Mouse (Mus musculus): ENCODE results near the gene 4930516K23Rik. TPM values are rescaled to one million over a fixed set of nuclear protein-coding genes. Genes with fewer than 3 reads are reported as not detected.

The 4930516K23Rik gene
- polyA plus RNA-seq, 1 experiment from 2014 or later, result not detected

DNA sequence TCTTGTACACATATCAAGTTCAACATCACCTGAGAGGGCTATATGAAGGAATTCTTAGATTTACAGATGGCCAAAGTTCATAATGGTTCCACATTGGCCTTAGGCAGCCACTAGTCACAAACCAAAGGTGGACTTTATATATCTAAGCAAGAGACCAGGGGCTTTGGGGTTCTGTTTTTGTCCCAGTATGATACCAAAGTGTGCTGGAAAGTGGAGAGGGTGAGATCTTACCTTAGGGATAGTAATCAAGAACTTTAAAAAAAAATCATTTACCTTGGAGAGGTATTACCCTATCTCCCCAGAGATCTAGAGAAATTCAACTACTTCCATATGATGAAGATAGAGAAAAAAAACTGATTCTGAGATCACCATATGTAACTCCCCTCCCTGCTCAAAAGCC, 44.0 kb downstream of the 4930516K23Rik start, which contains the start of gene Olfr639:
Gene Olfr639 (minus strand): TSS at position 101 of the 400 bp plus-strand sequence.
- H3K4me1 ChIP-seq, result no peaks in the 10 kb centered on the region
- H3K4me3 ChIP-seq, result no peak within 1 kb of the TSS
- no peaks in the 10 kb centered on the region for H3K36me3 ChIP-seq
- H3K27ac ChIP-seq, result no peak within 1 kb of the TSS
- no peaks in the 10 kb centered on the region for H3K9me3 ChIP-seq
- no peak for DNase-seq (ENCODE audit: low spot score)
- no peaks in the 10 kb centered on the region for H3K27me3 ChIP-seq (ENCODE audit: insufficient read depth, poor library complexity, severe bottlenecking)

Other genes starting within 250 kb of the 4930516K23Rik start
- 442 and 979 TPM in 2 replicates for gene Hbb-bt, start 247.4 kb downstream of the 4930516K23Rik start, polyA plus RNA-seq (2016; fragmentation: Nextera tagmentation; extraction: Ambion mirVana)
- gene Hbb-bs, start 233.3 kb downstream of the 4930516K23Rik start, polyA plus RNA-seq (2016; fragmentation: Nextera tagmentation; extraction: Ambion mirVana), result 173 and 274 TPM in 2 replicates
- 0.28 and 1.2 TPM in 2 replicates for gene Hbb-bh2, start 220.9 kb downstream of the 4930516K23Rik start, polyA plus RNA-seq (2016; fragmentation: Nextera tagmentation; extraction: Ambion mirVana)
- gene Hbb-bh1, start 218.3 kb downstream of the 4930516K23Rik start, polyA plus RNA-seq (2016; fragmentation: Nextera tagmentation; extraction: Ambion mirVana), result 8,898 and 9,884 TPM in 2 replicates
- gene Hbb-y, start 208.2 kb downstream of the 4930516K23Rik start, polyA plus RNA-seq (2016; fragmentation: Nextera tagmentation; extraction: Ambion mirVana), result 17,516 and 23,478 TPM in 2 replicates
- gene Olfr66, start 175.2 kb downstream of the 4930516K23Rik start, polyA plus RNA-seq (2016; fragmentation: Nextera tagmentation; extraction: Ambion mirVana), result not detected in 2 replicates
- gene Olfr64, start 167.0 kb downstream of the 4930516K23Rik start, polyA plus RNA-seq (2016; fragmentation: Nextera tagmentation; extraction: Ambion mirVana), result not detected in 2 replicates
- not detected in 2 replicates for gene Olfr65, start 158.0 kb downstream of the 4930516K23Rik start, polyA plus RNA-seq (2016; fragmentation: Nextera tagmentation; extraction: Ambion mirVana)
- gene Olfr631, start 132.6 kb downstream of the 4930516K23Rik start, polyA plus RNA-seq (2016; fragmentation: Nextera tagmentation; extraction: Ambion mirVana), result not detected in 2 replicates
- not detected in 2 replicates for gene Olfr632, start 127.1 kb downstream of the 4930516K23Rik start, polyA plus RNA-seq (2016; fragmentation: Nextera tagmentation; extraction: Ambion mirVana)
- gene Olfr633, start 117.0 kb downstream of the 4930516K23Rik start, polyA plus RNA-seq (2016; fragmentation: Nextera tagmentation; extraction: Ambion mirVana), result not detected in 2 replicates
- gene Olfr635, start 90.3 kb downstream of the 4930516K23Rik start, polyA plus RNA-seq (2016; fragmentation: Nextera tagmentation; extraction: Ambion mirVana), result not detected in 2 replicates
- not detected in 2 replicates for gene Olfr638, start 62.7 kb downstream of the 4930516K23Rik start, polyA plus RNA-seq (2016; fragmentation: Nextera tagmentation; extraction: Ambion mirVana)
- not detected in 2 replicates for gene Olfr639, start 44.1 kb downstream of the 4930516K23Rik start, polyA plus RNA-seq (2016; fragmentation: Nextera tagmentation; extraction: Ambion mirVana)
- gene Olfr640, start 35.9 kb downstream of the 4930516K23Rik start, polyA plus RNA-seq (2016; fragmentation: Nextera tagmentation; extraction: Ambion mirVana), result not detected in 2 replicates
- gene Olfr641, start 26.0 kb downstream of the 4930516K23Rik start, polyA plus RNA-seq (2016; fragmentation: Nextera tagmentation; extraction: Ambion mirVana), result not detected in 2 replicates
- not detected in 2 replicates for gene Olfr642, start 8.8 kb downstream of the 4930516K23Rik start, polyA plus RNA-seq (2016; fragmentation: Nextera tagmentation; extraction: Ambion mirVana)
- not detected in 2 replicates for gene Olfr644, start 10.4 kb upstream of the 4930516K23Rik start, polyA plus RNA-seq (2016; fragmentation: Nextera tagmentation; extraction: Ambion mirVana)
- not detected in 2 replicates for gene Olfr645, start 24.0 kb upstream of the 4930516K23Rik start, polyA plus RNA-seq (2016; fragmentation: Nextera tagmentation; extraction: Ambion mirVana)
- gene Olfr646, start 43.4 kb upstream of the 4930516K23Rik start, polyA plus RNA-seq (2016; fragmentation: Nextera tagmentation; extraction: Ambion mirVana), result not detected in 2 replicates
- not detected in 2 replicates for gene Ubqln5, start 68.4 kb upstream of the 4930516K23Rik start, polyA plus RNA-seq (2016; fragmentation: Nextera tagmentation; extraction: Ambion mirVana)
- gene Olfr643, start 76.0 kb upstream of the 4930516K23Rik start, polyA plus RNA-seq (2016; fragmentation: Nextera tagmentation; extraction: Ambion mirVana), result not detected in 2 replicates
- gene Ubqln3, start 81.8 kb upstream of the 4930516K23Rik start, polyA plus RNA-seq (2016; fragmentation: Nextera tagmentation; extraction: Ambion mirVana), result not detected in 2 replicates
- gene Ubqlnl, start 89.1 kb upstream of the 4930516K23Rik start, polyA plus RNA-seq (2016; fragmentation: Nextera tagmentation; extraction: Ambion mirVana), result not detected in 2 replicates
- not detected in 2 replicates for gene Olfm5, start 103.4 kb upstream of the 4930516K23Rik start, polyA plus RNA-seq (2016; fragmentation: Nextera tagmentation; extraction: Ambion mirVana)
- 0.21 and 0.28 TPM in 2 replicates for gene Olfr648, start 121.9 kb upstream of the 4930516K23Rik start, polyA plus RNA-seq (2016; fragmentation: Nextera tagmentation; extraction: Ambion mirVana)
- gene Olfr649, start 134.5 kb upstream of the 4930516K23Rik start, polyA plus RNA-seq (2016; fragmentation: Nextera tagmentation; extraction: Ambion mirVana), result not detected in 2 replicates
- gene Trim6, start 157.3 kb upstream of the 4930516K23Rik start, polyA plus RNA-seq (2016; fragmentation: Nextera tagmentation; extraction: Ambion mirVana), result 9.8 and 12.3 TPM in 2 replicates
- gene Trim34a, start 183.0 kb upstream of the 4930516K23Rik start, polyA plus RNA-seq (2016; fragmentation: Nextera tagmentation; extraction: Ambion mirVana), result 1.6 and 1.7 TPM in 2 replicates
- 0.35 and 0.47 TPM in 2 replicates for gene Trim5, start 226.6 kb upstream of the 4930516K23Rik start, polyA plus RNA-seq (2016; fragmentation: Nextera tagmentation; extraction: Ambion mirVana)

All from heart, embryonic 10.5 days (tissue).